Mouse (Mus musculus) hindbrain, embryonic 12.5 days (tissue): ENCODE results near the gene Adarb1. TPM values are rescaled to one million over a fixed set of nuclear protein-coding genes. Genes with fewer than 3 reads are reported as not detected.
A peak's percentile ranks its signal among the peaks of the same experiment; 100 is the strongest.

ENCODE experiments used
- ATAC-seq: fragments of 200-750 bp; cut with Nextera tagmentation; 2 replicates; pipeline ENCODE4 v1.8.0; 2017; ENCODE audit warnings: moderate TSS enrichment; ENCODE audit not compliant: low FRiP score
- H3K27ac ChIP-seq: fragments of 300-500 bp; sonication (generic); 2 replicates; pipeline ENCODE4 v1.5.1; 2016; ENCODE audit warnings: mild to moderate bottlenecking
- H3K27me3 ChIP-seq: fragments of 300-500 bp; sonication (generic); 2 replicates; pipeline ENCODE4 v1.6.1; 2016; ENCODE audit warnings: mild to moderate bottlenecking
- H3K36me3 ChIP-seq: fragments of 300-500 bp; sonication (generic); 2 replicates; pipeline ENCODE4 v1.6.1; 2016; ENCODE audit warnings: mild to moderate bottlenecking
- H3K4me1 ChIP-seq: fragments of 300-500 bp; sonication (generic); 2 replicates; pipeline ENCODE4 v1.6.1; 2016
- H3K4me2 ChIP-seq: fragments of 300-500 bp; sonication (generic); replicated peaks from 2 replicates; pipeline ENCODE4 v1.6.1; 2016; ENCODE audit warnings: mild to moderate bottlenecking
- H3K4me3 ChIP-seq: fragments of 300-500 bp; sonication (generic); 2 replicates; pipeline ENCODE4 v1.5.1; 2016; ENCODE audit warnings: mild to moderate bottlenecking
- H3K9ac ChIP-seq: fragments of 300-500 bp; sonication (generic); 2 replicates; pipeline ENCODE4 v1.6.1; 2016; ENCODE audit warnings: mild to moderate bottlenecking, moderate library complexity
- H3K9me3 ChIP-seq: fragments of 300-500 bp; sonication (generic); replicated peaks from 2 replicates; pipeline ENCODE4 v1.6.1; 2016; ENCODE audit warnings: mild to moderate bottlenecking
- WGBS: fragments of 180-500 bp; shearing (Covaris S2); methylation state at CpG from one replicate; pipeline ENCODE4 v1.1.7; 2016; 5-methylcytosine and 5-hydroxymethylcytosine counted together
- polyA plus RNA-seq: library from polyadenylated mRNA; unstranded; fragments of >200 nt; fragmentation: Nextera tagmentation; extraction: Ambion mirVana; gene quantifications from 2 replicates; pipeline ENCODE4 v1.2.1, GENCODE M21; 2016

The Adarb1 gene
- polyA plus RNA-seq, 1 experiment from 2014 or later = 10.6 TPM

DNA sequence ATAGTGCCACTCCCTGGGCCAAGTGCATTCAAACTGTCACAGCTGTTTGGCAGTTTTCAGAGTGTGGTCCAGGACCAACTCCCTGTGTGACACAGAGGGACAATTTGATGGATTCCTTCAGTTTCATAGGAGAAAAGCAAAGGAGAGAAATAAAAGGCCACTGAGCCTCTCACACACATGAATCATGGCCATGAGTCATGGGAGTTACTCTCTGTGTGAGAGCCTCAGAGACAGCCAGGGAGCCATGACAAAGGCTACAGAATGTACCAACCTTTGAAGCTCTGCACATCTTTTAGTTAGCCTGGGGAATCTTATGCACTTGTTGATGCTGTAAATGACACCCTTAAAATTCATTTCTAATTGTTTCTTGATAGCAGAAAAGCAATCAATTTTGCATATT, 12.7 kb upstream of the Adarb1 start:
- Histone ChIP-seq H3K9ac (no peak overlapping the region), H3K36me3 (no peaks in the 10 kb centered on the region), H3K27me3 (no peaks in the 10 kb centered on the region), H3K4me3 (no peak overlapping the region), H3K4me1 (peaks cover 10% of the 10 kb centered on the region), H3K9me3 (no peaks in the 10 kb centered on the region), H3K4me2 (no peak overlapping the region), H3K27ac (no peak overlapping the region)
- ATAC-seq = no peak

DNA sequence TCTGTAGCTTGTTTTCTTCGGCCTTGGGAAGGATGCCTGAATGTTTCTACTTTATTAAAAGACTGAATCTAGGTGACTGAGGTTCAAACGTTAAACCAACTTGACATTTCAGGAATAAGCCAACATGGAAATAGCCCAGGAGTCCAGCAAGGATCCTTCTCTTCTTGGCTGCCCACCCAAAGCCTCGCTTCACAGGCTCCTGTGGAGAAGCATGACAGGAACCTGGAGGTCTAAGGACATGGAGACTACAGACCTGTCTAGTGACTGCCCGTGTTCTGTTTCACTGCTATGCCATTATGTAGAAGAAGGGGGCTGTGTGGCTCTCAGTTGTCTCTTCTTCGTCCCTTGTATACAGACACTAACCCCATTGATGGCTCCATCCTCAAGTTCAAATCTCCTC, 11.9 kb upstream of the Adarb1 start:
- no peak overlapping the region for H3K4me3 ChIP-seq
- H3K27me3 ChIP-seq = no peaks in the 10 kb centered on the region
- no peak overlapping the region for H3K27ac ChIP-seq
- no peak for ATAC-seq
- H3K36me3 ChIP-seq = no peaks in the 10 kb centered on the region
- H3K9me3 ChIP-seq = no peaks in the 10 kb centered on the region
- peaks cover 7% of the 10 kb centered on the region for H3K4me1 ChIP-seq
- WGBS = 84% methylated on average over 5 of the region's 5 CpGs
- H3K9ac ChIP-seq = no peak overlapping the region
- no peak overlapping the region for H3K4me2 ChIP-seq

DNA sequence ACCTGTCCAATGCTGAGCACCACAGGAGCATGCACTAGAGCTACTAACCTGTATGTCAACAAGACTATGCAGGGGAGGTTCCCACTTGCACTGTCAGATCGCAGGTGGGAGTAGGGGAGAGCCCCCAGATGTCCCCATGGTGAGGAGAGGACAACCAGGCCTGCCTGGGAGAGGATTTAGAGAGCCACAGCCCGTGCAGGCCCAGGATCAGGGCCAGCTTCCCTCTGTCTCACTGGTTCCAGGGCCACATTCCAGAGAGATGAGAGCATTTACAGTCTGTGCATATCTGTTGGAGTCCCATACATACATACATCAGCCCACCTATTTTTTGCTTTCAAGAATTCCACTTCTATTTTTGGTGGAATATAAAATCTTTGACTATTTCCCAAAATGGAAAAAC, 9.5 kb upstream of the Adarb1 start:
- H3K4me1 ChIP-seq = no peaks in the 10 kb centered on the region
- ATAC-seq = no peak
- 71% methylated on average over 2 of the region's 2 CpGs for WGBS
- no peak overlapping the region for H3K4me2 ChIP-seq
- H3K4me3 ChIP-seq = no peak overlapping the region
- H3K9ac ChIP-seq = no peak overlapping the region
- H3K9me3 ChIP-seq = no peaks in the 10 kb centered on the region
- H3K27ac ChIP-seq = no peak overlapping the region
- no peaks in the 10 kb centered on the region for H3K27me3 ChIP-seq
- no peaks in the 10 kb centered on the region for H3K36me3 ChIP-seq

DNA sequence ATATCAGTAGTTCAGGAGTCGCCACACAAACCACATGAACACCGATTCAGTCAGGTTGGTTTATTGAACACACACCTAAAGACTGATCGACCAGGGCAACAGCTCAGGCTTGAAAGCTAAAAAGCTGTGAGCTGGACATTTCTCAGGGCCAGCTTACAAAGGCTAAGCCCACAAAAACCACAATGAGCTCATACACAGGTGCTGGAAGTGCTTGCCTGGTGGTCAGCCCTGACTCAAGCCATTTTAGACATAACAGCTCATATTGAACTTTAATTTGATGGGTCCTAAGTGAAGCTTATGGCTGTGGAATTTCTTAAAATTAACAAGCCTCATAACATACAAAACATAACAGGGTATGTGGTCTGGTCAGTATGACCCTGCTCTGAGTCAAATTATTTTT, 2.1 kb upstream of the Adarb1 start:
- H3K9ac ChIP-seq = no peak overlapping the region
- H3K27ac ChIP-seq = no peak overlapping the region
- peaks cover 15% of the 10 kb centered on the region for H3K4me1 ChIP-seq
- peaks cover 19% of the 10 kb centered on the region for H3K27me3 ChIP-seq
- H3K9me3 ChIP-seq = no peaks in the 10 kb centered on the region
- H3K36me3 ChIP-seq = no peaks in the 10 kb centered on the region
- H3K4me3 ChIP-seq = no peak overlapping the region
- no peak for ATAC-seq
- H3K4me2 ChIP-seq = no peak overlapping the region
- 94% methylated on average over 3 of the region's 3 CpGs for WGBS

DNA sequence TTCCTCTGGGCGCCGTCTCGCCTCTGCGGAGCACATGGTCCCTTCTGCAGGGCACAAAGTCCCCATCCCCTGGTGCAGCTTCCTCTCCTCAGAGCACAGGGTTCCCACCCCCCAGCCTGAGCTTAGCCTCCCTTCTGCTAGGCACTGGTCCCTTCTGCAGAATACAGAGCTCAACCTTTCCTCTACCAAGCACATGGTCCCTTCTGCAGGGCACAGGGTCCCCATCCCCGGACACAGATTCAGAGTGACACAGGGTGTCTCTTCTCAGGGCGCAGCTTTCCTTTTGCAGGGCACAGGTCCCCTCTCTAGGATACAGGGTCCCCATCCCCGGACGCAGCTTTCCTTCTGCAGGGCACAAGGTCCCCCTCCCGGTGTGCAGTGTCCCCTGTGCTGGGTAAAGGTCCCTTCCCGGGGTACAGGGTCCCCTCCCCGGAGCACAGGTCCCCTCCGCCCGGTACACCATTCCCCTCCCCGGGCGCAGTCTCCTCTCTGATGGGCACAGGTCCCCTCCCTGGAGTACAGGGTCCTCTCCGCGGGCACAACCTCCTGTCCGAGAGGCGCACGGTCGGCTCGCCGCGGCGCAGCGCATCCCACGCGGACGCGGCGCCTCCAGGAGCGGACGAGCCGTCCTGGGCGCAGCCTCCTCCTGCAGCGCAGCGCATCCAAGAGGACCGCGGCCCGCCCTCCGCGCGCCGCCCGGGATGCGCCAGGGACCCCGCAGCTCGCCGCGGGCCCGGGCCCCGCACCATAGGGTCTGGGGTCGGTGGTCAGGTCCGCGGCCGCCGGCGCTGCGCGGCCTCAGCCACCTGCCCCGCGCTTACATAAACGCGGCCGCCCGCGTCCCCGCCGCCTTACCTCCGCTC, 599 bp downstream of the Adarb1 start:
- H3K4me1 ChIP-seq = peaks cover 15% of the 10 kb centered on the region
- peak overlapping the region; percentile 84 for H3K4me3 ChIP-seq
- peak overlapping the region; percentile 84 for H3K27ac ChIP-seq
- WGBS = 2% methylated on average over 50 of the region's 70 CpGs
- peaks cover 21% of the 10 kb centered on the region for H3K27me3 ChIP-seq
- ATAC-seq = peak; percentile 88
- peak overlapping the region; percentile 86 for H3K9ac ChIP-seq
- no peaks in the 10 kb centered on the region for H3K9me3 ChIP-seq
- no peaks in the 10 kb centered on the region for H3K36me3 ChIP-seq
- peak overlapping the region; percentile 98 for H3K4me2 ChIP-seq

DNA sequence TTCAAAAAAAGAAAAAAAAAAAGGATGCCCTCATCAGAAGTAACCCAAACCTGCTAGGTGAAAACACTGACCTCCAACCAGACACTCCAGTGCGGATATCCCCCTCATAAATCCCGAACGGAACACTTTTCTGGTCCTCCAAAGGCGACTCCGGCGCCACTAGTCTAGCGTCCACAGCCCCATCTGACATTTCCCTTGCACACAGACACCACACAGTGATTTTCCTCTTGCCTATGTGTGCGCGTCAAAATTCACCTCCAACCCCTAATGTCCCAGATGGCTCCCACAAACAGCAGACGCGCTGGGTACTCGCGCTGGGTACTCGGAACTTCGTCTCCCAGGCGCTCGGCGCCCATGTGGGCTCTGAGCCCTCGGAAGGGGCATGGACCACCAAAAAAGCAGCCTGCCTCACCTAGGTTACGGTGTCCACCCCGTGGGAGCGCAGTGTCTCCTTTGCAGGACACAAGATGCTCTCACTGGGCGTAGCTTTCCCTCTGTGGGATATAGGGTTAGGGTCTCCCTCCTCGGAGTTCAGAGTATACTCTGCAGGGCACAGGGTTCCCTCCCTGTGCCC, 1.3 kb downstream of the Adarb1 start:
- Histone ChIP-seq H3K4me2 (peak overlapping the region; percentile 98), H3K27me3 (peaks cover 21% of the 10 kb centered on the region), H3K4me1 (peaks cover 15% of the 10 kb centered on the region), H3K9ac (peak overlapping the region; percentile 86), H3K4me3 (peak overlapping the region; percentile 84), H3K27ac (no peak overlapping the region), H3K9me3 (no peaks in the 10 kb centered on the region), H3K36me3 (no peaks in the 10 kb centered on the region)
- WGBS = 6% methylated on average over 24 of the region's 24 CpGs
- ATAC-seq = peak; percentile 18; the same call in 1 of the 2 replicates

DNA sequence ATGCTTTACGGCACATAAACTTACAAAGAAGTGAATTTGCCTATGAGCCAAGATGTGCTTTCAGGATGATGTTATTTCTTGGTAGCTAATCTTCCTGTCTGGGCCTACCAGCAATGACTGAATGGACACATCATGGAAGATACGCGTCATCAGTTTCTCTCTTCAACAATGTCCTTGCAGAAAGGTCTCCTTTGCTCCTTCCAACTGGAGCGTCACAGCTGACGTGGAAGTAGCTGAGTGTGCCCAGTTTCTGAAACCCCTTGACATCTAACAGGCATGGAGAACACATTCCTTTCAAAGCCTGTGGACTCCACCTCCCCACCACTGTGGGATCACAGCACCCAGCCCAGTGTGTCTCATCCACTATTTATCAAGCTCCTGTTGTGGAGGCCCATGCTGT, 2.2 kb downstream of the Adarb1 start:
- Histone ChIP-seq H3K36me3 (no peaks in the 10 kb centered on the region), H3K4me2 (no peak overlapping the region), H3K9me3 (no peaks in the 10 kb centered on the region), H3K27me3 (peaks cover 21% of the 10 kb centered on the region), H3K4me1 (peaks cover 15% of the 10 kb centered on the region), H3K4me3 (no peak overlapping the region), H3K9ac (no peak overlapping the region), H3K27ac (no peak overlapping the region)
- WGBS = 80% methylated on average over 5 of the region's 5 CpGs
- no peak for ATAC-seq

DNA sequence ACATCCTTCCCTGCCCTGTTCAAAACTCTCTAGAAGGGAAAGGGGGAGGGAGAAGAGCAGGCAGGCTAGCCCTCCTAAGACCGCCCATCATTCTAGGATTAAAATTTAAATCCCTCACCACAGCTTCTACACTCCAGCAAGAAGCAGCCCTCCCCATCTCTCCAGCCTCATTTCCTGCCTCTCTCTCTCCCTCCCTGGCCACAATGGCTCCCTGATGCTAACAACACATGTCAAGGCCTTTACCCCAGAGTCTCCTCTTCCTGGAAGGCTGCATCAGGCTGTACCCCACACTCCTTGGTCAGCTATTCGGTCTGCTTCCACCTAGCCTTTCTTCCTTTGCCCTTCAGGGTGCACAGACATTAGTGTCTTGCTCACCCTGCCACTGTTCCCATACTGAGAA, 4.3 kb downstream of the Adarb1 start:
- Histone ChIP-seq H3K27ac (no peak overlapping the region), H3K27me3 (peaks cover 21% of the 10 kb centered on the region), H3K4me1 (peaks cover 14% of the 10 kb centered on the region), H3K9ac (no peak overlapping the region), H3K4me3 (no peak overlapping the region), H3K4me2 (no peak overlapping the region), H3K9me3 (no peaks in the 10 kb centered on the region), H3K36me3 (no peaks in the 10 kb centered on the region)
- no peak for ATAC-seq
- 58% methylated on average over 2 of the region's 2 CpGs for WGBS

DNA sequence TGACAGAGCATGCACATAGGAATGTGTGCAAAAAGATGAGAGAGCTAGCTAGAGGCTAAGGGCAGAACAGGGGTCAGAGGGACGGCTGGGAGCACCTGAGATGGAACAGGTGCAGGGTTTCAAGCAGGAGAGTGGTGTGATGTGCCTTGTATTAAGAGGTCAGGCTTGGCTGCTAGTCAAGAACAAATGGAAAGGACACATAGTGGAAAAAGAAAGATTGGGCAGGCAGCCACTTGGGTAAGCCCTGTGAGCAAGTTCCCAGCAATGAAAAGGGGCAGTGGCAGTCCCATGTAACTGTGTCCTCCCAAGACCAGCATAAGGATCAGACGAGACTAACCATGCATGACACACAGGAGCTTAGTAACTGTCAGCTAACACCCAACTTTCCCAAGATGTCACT, 8.9 kb downstream of the Adarb1 start:
- H3K4me3 ChIP-seq = no peak overlapping the region
- H3K9me3 ChIP-seq = no peaks in the 10 kb centered on the region
- no peaks in the 10 kb centered on the region for H3K27me3 ChIP-seq
- no peaks in the 10 kb centered on the region for H3K4me1 ChIP-seq
- H3K27ac ChIP-seq = no peak overlapping the region
- no peak overlapping the region for H3K9ac ChIP-seq
- no peak for ATAC-seq
- H3K36me3 ChIP-seq = no peaks in the 10 kb centered on the region
- no peak overlapping the region for H3K4me2 ChIP-seq
- 72% methylated on average over 2 of the region's 2 CpGs for WGBS

DNA sequence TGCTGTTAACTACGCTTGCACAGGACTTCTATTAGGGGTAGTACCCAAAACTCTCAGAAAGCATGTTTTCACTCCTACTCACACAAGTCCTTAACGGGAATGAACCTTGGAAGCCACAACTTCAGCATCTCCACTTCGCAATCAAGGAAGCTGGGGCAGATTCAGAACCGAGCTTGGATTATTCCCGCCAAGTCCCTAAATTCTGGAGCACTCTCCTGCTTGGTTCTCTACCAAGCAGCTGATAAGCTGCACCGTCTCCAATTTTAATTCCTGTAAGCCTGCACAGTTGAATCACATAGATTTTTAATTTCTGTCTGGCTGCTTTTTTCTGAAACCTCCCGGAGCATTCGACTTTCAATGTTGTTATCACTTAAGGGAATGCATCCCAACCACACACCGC, 9.8 kb downstream of the Adarb1 start:
- Histone ChIP-seq H3K9me3 (no peaks in the 10 kb centered on the region), H3K4me3 (no peak overlapping the region), H3K27me3 (no peaks in the 10 kb centered on the region), H3K9ac (no peak overlapping the region), H3K4me1 (no peaks in the 10 kb centered on the region), H3K4me2 (no peak overlapping the region), H3K27ac (no peak overlapping the region), H3K36me3 (no peaks in the 10 kb centered on the region)
- WGBS = 85% methylated on average over 9 of the region's 9 CpGs
- ATAC-seq = no peak

DNA sequence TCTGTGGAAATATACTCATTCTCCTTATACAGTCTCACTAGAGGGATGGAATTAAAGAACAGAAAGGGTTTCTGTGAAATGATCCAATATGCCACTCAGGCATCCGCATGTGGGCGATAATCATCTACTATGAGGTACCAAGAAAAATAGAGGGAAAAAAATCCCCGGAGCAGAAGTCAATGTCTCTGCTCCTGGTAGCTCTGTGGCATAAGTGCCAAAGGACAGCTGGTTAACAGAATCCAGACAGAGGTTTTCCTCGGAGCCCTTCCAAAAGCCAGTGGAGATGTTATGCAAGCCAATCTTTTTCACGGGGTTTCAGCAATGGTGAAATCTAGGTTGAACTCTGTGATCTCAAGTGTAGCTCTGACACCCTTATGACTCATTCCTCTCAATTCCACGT, 11.6 kb downstream of the Adarb1 start:
- Histone ChIP-seq H3K9me3 (no peaks in the 10 kb centered on the region), H3K9ac (no peak overlapping the region), H3K27me3 (no peaks in the 10 kb centered on the region), H3K36me3 (no peaks in the 10 kb centered on the region), H3K27ac (no peak overlapping the region), H3K4me1 (no peaks in the 10 kb centered on the region), H3K4me3 (no peak overlapping the region), H3K4me2 (no peak overlapping the region)
- 85% methylated on average over 6 of the region's 6 CpGs for WGBS
- ATAC-seq = no peak

DNA sequence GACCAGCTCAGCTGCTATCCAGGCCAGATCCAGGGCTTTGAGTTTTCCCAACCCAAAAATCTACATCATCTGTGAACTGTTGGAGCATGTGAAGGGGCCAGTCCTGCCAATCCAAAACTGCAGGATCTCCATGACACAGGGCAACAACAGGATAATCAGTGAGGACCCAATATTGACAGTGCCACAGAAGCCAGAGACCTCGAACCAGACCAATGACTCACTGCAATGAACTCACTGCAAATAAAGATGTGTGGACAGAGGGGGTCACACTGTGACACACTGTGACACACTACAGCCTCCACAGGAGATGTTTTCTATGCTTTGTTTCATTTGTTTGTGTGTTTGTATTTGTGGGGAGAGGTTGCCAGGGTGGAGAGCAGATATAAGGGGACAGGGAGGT, 15.6 kb downstream of the Adarb1 start:
- 81% methylated on average over 1 of the region's 1 CpGs for WGBS
- ATAC-seq = no peak

DNA sequence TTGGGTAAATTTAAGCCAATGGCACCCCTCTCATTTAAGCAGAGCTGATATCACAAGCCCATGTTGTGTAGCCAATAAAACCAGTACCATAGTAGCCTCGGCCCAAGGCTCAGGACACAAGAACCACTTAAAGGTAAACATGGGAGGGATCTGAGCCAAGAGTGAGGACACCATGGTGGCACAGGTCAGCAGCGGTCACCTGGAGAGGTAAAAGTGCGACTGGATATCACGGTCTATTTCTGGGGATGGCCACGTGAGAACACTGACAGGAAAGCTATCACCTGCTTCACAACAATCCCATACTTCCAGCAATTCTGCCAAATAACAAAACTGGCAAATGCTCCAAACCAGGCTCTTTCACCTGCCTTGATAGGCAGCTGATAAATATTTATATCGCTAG, 17.0 kb downstream of the Adarb1 start:
- Histone ChIP-seq H3K27ac (no peak overlapping the region), H3K9me3 (no peaks in the 10 kb centered on the region), H3K4me2 (no peak overlapping the region), H3K36me3 (no peaks in the 10 kb centered on the region), H3K4me3 (no peak overlapping the region), H3K4me1 (0 out of 2 replicates have a peak, but pooled peaks cover 2% of the 10 kb centered on the region), H3K27me3 (no peaks in the 10 kb centered on the region), H3K9ac (no peak overlapping the region)
- no peak for ATAC-seq
- 91% methylated on average over 6 of the region's 6 CpGs for WGBS

More for the DNA sequence above, 15.6 kb downstream of the Adarb1 start:
- Histone ChIP-seq H3K27ac (no peak overlapping the region), H3K4me2 (no peak overlapping the region), H3K9ac (no peak overlapping the region), H3K4me1 (0 out of 2 replicates have a peak, but pooled peaks cover 2% of the 10 kb centered on the region), H3K36me3 (no peaks in the 10 kb centered on the region), H3K27me3 (no peaks in the 10 kb centered on the region), H3K4me3 (no peak overlapping the region), H3K9me3 (no peaks in the 10 kb centered on the region)
